28 mouse cellular contexts compared by ENCODE assay signal in genomic region chr4:152412524-152413080, GRCm38 (mm10).
DNase-seq lines count a peak whose midpoint lies in the region; ATAC-seq and TF ChIP-seq lines count a peak whose summit lies in the region.
"Had no signal": no experiment of that assay in that cellular context is flagged by ENCODE, and none has a peak within 500 bp of the region (broad histone marks: within the 10 kb centered on the region; RNA-seq: fewer than 3 reads in every experiment).

No protein-coding gene starts in this region.

- H3K9ac ChIP-seq in heart, postnatal 0 days (replicated peaks; ENCODE audit: low read depth, low read length) = no peak overlapping the region
- H3K9ac ChIP-seq: heart, embryonic 15.5 days; limb, embryonic 13.5 days; liver, embryonic 12.5 days; liver, postnatal 0 days; stomach, embryonic 15.5 days had no signal

- H3K4me2 ChIP-seq in heart, postnatal 0 days (ENCODE audit: low read depth, low read length) = no peak overlapping the region
- H3K4me2 ChIP-seq: heart, embryonic 15.5 days; limb, embryonic 13.5 days; liver, embryonic 12.5 days; stomach, embryonic 15.5 days had no signal

- H3K36me3 ChIP-seq in heart, postnatal 0 days (replicated peaks; ENCODE audit: control insufficient read depth, insufficient read depth, low read length) = no peaks in the 10 kb centered on the region
- H3K36me3 ChIP-seq: heart, embryonic 10.5 days; heart, embryonic 15.5 days; limb, embryonic 13.5 days; liver, embryonic 12.5 days; stomach, embryonic 15.5 days had no signal

- no peak for TF ChIP-seq CTCF in heart, postnatal 0 days (IDR thresholded peaks at IDR 0.05; ENCODE audit: low read depth)
- no peak for TF ChIP-seq CTCF in left cerebral cortex, adult 2 months (IDR thresholded peaks at IDR 0.05)

- H3K4me1 ChIP-seq in heart, postnatal 0 days (ENCODE audit: control insufficient read depth, insufficient read depth) = no peaks in the 10 kb centered on the region
- H3K4me1 ChIP-seq: heart, embryonic 15.5 days; limb, embryonic 13.5 days; liver, embryonic 12.5 days; megakaryocyte, embryonic 14.5 days; stomach, embryonic 15.5 days had no signal

- TF ChIP-seq EP300 in heart, postnatal 0 days (IDR thresholded peaks at IDR 0.05; ENCODE audit: low read depth) = no peak

- no peak for DNase-seq in heart, postnatal 0 days (ENCODE audit: low spot score)
- DNase-seq in heart, adult 18-20 months = no peak
- no peak for DNase-seq in left cerebral cortex, adult 2 months (ENCODE audit: extremely low spot score in 1 of 2, low spot score in 2 of 2)
- no peak for DNase-seq in left cerebral cortex, postnatal 10 days (ENCODE audit: extremely low spot score in 1 of 2, low spot score in 2 of 2)
- DNase-seq in 3134 (ENCODE audit: extremely low read depth, insufficient read length, low spot score) = peak; percentile 33
- DNase-seq in Muller cell, postnatal 12 days (ENCODE audit: inconsistent ontology term) = peak; percentile 28
- no peak for DNase-seq in adrenal gland, postnatal 4 days (ENCODE audit: low spot score in 2 of 2)
- no peak for DNase-seq in lung, postnatal 10 days
- DNase-seq: adrenal gland, postnatal 14 days; cerebellum, adult 18-20 months; cerebellum, postnatal 10 days; gastrocnemius, postnatal 14 days; heart, postnatal 36 days; kidney, adult 8-10 months; layer of hippocampus, adult 9-11 months; liver, postnatal 0 days; lung, postnatal 4 days; right cerebral cortex, postnatal 25 days had no signal

- 0 out of 2 replicates have a peak, but pooled peaks have one; percentile 14 for ATAC-seq in heart, postnatal 0 days (ENCODE audit: insufficient read depth, low read depth)
- ATAC-seq: intestine, embryonic 16.5 days; liver, embryonic 12.5 days; liver, postnatal 0 days; Patski had no signal

- H3K9me3 ChIP-seq in heart, postnatal 0 days (replicated peaks; ENCODE audit: control insufficient read depth, low read length) = no peaks in the 10 kb centered on the region
- H3K9me3 ChIP-seq: heart, embryonic 10.5 days; heart, embryonic 15.5 days; limb, embryonic 13.5 days; liver, embryonic 12.5 days; megakaryocyte, embryonic 14.5 days; stomach, embryonic 15.5 days had no signal

- H3K27ac ChIP-seq in heart, postnatal 0 days (ENCODE audit: low read depth) = no peak overlapping the region
- peak overlapping the region; percentile 16 for H3K27ac ChIP-seq in left cerebral cortex, adult 2 months
- H3K27ac ChIP-seq: heart, embryonic 10.5 days; heart, embryonic 15.5 days; kidney, postnatal 0 days; limb, embryonic 13.5 days; liver, embryonic 12.5 days; stomach, embryonic 15.5 days had no signal

- intact Hi-C loops in left cerebral cortex, adult 2 months (cut with DNase I) = no loop called here
- intact Hi-C loops in left cerebral cortex, postnatal 10 days (cut with DNase I) = no loop called here

- no peak overlapping the region for H3K4me3 ChIP-seq in heart, postnatal 0 days (ENCODE audit: low read depth, low read length)
- no peak overlapping the region for H3K4me3 ChIP-seq in left cerebral cortex, adult 2 months
- H3K4me3 ChIP-seq: heart, embryonic 10.5 days; heart, embryonic 15.5 days; limb, embryonic 13.5 days; liver, embryonic 12.5 days; megakaryocyte, embryonic 14.5 days; stomach, embryonic 15.5 days had no signal

- peaks cover 9% of the 10 kb centered on the region; the same call in 1 of the 2 replicates for H3K27me3 ChIP-seq in heart, postnatal 0 days (ENCODE audit: control insufficient read depth, insufficient read depth, low read length)
- H3K27me3 ChIP-seq: CH12.LX; limb, embryonic 13.5 days; megakaryocyte, embryonic 14.5 days; Patski; stomach, embryonic 15.5 days had no signal

- 63% methylated on average over 3 of the region's 3 CpGs for WGBS in heart, postnatal 0 days

Comparison
In these comparisons a context has a peak if more than half of its experiments do, and no peak if none do; other contexts are left out.
1. DNase-seq: peak in 3134 (single experiment) and Muller cell, postnatal 12 days (single experiment); none in heart, postnatal 0 days (single experiment), heart, adult 18-20 months (0 of 2), left cerebral cortex, adult 2 months (0 of 2), left cerebral cortex, postnatal 10 days (0 of 2), adrenal gland, postnatal 4 days (0 of 2) and lung, postnatal 10 days (single experiment).